Mouse (Mus musculus) liver, embryonic 13.5 days (tissue): ENCODE data around the gene Tnks2. TPM values are rescaled to one million over a fixed set of nuclear protein-coding genes. Genes with fewer than 3 reads are reported as not detected.

ENCODE experiments used
- polyA plus RNA-seq: library from polyadenylated mRNA; unstranded; fragments of >200 nt; fragmentation: Nextera tagmentation; extraction: Ambion mirVana; gene quantifications from 2 replicates; pipeline ENCODE4 v1.2.1, GENCODE M21; 2015

The Tnks2 gene
- polyA plus RNA-seq, 1 experiment from 2014 or later = 14.5 TPM

Other genes starting within 250 kb of the Tnks2 start
- 0.81 and 1.0 TPM in 2 replicates for gene Ppp1r3c, start 97.6 kb upstream of the Tnks2 start, polyA plus RNA-seq
- 1.8 TPM in 2 replicates for gene Fgfbp3, start 85.4 kb downstream of the Tnks2 start, polyA plus RNA-seq
- 10.4 and 13.6 TPM in 2 replicates for gene Btaf1, start 91.8 kb downstream of the Tnks2 start, polyA plus RNA-seq